Mouse (Mus musculus): ENCODE data around the gene Zfp619. TPM values are rescaled to one million over a fixed set of nuclear protein-coding genes. Genes with fewer than 3 reads are reported as not detected.
"Not testable (repeated sequence)": the region's sequence is repeated elsewhere in the genome, so short reads cannot be mapped to it uniquely, and the experiment has no call there.

The Zfp619 gene
- 3.6 and 3.7 TPM in 2 replicates for total RNA-seq (2017)

DNA sequence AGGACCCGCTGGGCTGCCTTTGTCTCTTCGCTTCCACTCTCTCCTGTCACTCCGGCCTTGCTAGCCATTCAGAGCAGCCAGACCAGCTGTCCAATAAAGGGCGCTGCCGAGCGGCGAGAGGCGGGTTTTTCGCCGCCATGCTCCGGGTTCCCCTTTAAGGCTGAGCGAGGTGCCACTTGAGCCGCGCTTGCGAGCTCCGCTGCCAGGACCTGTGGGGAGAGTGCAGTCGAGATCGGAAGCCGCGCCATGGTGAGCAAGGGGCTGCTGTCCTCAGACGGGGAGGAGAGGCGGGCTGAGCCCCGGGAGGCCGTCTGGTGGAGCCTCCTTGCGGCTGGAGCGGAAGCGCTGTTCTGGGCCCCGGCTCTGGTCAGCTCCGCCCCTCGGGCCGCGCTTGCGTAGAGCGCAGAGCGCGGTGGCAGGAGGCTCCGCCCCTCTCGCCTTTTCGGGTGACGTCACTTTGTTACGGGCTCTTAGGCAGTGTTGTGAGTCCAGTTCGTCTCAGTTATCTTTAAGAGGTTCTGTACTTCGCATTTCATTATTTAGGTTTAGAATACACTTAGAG is at the start of gene Zfp619:
TSS of gene Zfp619 (plus strand) at position 151 of the 562 bp plus-strand sequence.
- peak; percentile 97 for ATAC-seq (replicated peaks; ENCODE audit: low read depth, poor library complexity, severe bottlenecking)

DNA sequence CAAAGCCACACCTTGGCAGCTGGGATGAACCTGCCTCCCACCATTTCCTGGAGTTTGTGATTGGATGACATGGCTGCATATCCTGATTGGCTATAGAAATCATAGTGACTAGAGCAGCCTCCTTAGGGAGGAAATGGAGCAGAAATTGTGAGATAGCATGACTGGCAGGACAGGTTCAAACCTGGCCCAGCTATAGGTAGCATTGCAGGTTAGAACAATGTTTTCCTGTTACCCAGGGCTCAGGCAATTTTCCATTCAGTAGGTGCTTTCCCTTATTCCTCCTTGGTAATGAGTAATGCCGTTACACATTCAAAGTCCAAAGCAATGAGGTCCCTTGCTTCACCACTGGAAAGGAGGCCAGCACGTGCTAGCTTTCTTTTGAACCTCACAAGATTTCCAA is 38.6 kb upstream of the Zfp619 start:
- no peak for ATAC-seq (replicated peaks; ENCODE audit: low read depth, poor library complexity, severe bottlenecking)

- ATAC-seq (replicated peaks; ENCODE audit: low read depth, poor library complexity, severe bottlenecking), result 0 out of 2 replicates have a peak, but pooled peaks have one; percentile 50
Observed at GRCm38 (mm10) chr7:39484384-39484783, 33.2 kb upstream of the Zfp619 start.

DNA sequence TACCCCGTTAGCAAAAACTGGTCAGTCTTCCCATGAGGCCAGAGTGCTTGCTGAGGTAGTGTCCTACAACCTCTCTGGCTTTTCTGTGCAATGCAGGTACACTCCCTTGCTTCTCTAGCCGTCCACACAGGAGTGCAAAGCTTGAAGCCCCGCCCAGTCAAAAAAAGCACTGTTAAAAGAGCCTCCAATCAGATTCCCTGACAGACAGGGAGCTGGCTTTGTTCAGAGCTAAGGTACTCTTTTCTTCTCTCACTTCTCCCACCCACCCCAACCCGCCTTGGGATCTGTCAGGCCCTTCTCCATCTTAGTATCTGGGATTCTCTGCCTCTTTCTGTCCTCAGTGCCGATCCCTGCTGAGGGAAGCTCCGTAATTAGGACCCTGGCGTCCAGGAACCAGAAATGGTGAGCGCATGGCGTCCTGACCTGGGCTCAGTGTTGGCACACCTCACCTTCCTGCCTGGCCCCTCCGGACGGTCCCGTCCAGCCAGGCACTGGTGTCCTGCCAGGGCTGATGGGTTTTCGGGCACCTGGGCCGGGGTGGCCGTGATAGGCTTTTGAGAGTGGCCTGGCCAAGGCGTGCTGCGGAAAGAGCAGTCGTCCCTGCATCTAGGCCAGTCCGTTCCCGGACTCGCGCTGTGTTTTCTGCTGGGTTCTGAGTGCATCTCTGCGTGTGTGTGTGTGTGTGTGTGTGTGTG is 30.3 kb upstream of the Zfp619 start:
- peak; percentile 28 for ATAC-seq (replicated peaks; ENCODE audit: low read depth, poor library complexity, severe bottlenecking)

GRCm38 (mm10) chr7:39487854-39488205 is 29.7 kb upstream of the Zfp619 start:
- no peak for ATAC-seq (replicated peaks; ENCODE audit: low read depth, poor library complexity, severe bottlenecking)

GRCm38 (mm10) chr7:39494646-39495045 is 22.9 kb upstream of the Zfp619 start:
- no peak for ATAC-seq (replicated peaks; ENCODE audit: low read depth, poor library complexity, severe bottlenecking)

- no peak for ATAC-seq (replicated peaks; ENCODE audit: low read depth, poor library complexity, severe bottlenecking)
Observed at GRCm38 (mm10) chr7:39504100-39504499, 13.5 kb upstream of the Zfp619 start.

GRCm38 (mm10) chr7:39518362-39518761 is 796 bp downstream of the Zfp619 start:
- ATAC-seq (replicated peaks; ENCODE audit: low read depth, poor library complexity, severe bottlenecking), result no peak

GRCm38 (mm10) chr7:39523703-39524424 is 6.3 kb downstream of the Zfp619 start:
- peak; percentile 87 for ATAC-seq (replicated peaks; ENCODE audit: low read depth, poor library complexity, severe bottlenecking)

DNA sequence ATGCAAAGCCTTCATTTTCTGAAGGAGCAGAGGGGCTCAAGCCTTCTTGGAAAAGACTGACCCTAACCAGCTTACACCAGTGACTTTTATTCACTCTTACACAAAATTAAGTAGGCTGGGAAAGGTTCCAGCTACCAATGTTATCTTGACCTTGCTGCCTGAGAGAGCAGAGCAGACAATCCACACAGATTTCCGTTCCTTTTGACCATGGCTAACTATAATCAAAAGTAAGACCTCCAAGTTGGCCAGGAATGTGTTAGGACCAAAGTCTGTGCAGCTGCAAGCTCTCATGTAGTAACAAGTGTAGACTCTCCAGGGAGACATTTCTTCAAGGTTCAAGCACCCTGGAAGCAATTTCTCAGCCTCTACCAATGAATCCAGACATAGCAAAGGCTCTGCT is 25.6 kb downstream of the Zfp619 start:
- ATAC-seq (replicated peaks; ENCODE audit: low read depth, poor library complexity, severe bottlenecking), result no peak

DNA sequence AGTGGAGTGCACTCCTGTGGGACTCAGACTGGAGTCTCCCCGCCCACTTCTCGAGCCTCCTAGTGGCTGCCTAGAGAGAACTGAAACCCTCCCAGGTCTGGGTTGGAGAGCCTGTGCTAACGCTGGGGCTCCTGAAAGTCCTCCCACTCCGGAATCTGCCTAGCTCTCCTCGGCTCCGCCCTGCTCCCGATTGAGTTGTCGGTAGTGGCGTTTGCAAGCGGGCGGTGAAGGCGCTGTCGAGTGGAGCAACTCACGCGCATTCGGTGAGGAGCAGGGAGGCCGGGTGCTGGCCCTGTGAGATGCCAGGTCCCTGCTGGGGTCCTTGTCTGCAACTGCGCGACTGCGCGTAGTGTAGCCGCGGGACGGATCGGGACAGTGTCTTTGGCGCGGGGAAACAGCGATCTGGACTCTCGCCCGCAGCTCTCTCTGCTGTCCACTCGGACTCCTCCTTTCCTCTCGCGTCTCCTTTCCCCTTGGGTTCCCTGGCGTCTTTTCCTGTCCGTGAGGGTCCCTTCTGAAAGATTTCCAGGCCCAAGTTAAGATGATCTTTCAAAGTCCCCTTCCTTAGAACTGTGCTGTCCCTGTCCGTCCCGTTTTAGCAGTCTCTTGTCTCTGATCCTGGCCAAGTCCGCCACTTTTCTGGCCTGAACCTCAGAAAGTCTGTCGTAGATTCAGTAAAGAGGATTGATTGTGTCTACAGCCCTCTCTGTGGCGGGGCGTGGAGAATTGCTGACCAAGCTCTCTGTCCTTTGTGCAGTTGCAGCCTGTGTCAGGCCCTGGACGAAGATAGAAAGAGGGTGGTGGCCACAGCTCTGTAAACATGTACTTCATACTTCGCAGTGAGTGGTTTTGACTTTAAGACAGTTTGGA is 26.9 kb downstream of the Zfp619 start:
- peak; percentile 98 for ATAC-seq (replicated peaks; ENCODE audit: low read depth, poor library complexity, severe bottlenecking)

GRCm38 (mm10) chr7:39545134-39545533 is 27.6 kb downstream of the Zfp619 start:
- ATAC-seq (replicated peaks; ENCODE audit: low read depth, poor library complexity, severe bottlenecking), result no peak

- no peak for ATAC-seq (replicated peaks; ENCODE audit: low read depth, poor library complexity, severe bottlenecking)
Observed at GRCm38 (mm10) chr7:39549336-39549735, 31.8 kb downstream of the Zfp619 start.

- peak; percentile 95 for ATAC-seq (replicated peaks; ENCODE audit: low read depth, poor library complexity, severe bottlenecking)
Observed at GRCm38 (mm10) chr7:39551976-39552891, 34.7 kb downstream of the Zfp619 start.

DNA sequence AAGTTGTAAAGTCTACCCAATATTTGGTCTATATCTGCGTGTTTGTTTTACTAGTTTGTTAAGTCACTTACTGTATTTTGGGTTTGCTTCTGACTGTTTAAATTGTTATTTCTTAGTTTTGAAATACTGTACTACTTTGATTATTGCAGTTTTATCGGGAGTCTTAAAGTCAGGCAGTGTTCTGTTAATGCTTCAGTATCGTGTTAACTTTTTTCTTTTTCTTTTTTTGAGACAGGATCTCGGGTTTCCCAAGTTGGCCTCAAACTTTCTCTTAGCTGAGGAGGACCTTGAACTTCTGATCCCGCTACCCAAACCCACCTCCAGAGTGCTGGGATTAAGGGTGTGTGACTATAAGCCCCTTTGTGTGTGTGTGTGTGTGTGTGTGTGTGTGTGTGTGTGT is 35.4 kb downstream of the Zfp619 start:
- no peak for ATAC-seq (replicated peaks; ENCODE audit: low read depth, poor library complexity, severe bottlenecking)

GRCm38 (mm10) chr7:39553871-39554270 is 36.3 kb downstream of the Zfp619 start:
- no peak for ATAC-seq (replicated peaks; ENCODE audit: low read depth, poor library complexity, severe bottlenecking)

DNA sequence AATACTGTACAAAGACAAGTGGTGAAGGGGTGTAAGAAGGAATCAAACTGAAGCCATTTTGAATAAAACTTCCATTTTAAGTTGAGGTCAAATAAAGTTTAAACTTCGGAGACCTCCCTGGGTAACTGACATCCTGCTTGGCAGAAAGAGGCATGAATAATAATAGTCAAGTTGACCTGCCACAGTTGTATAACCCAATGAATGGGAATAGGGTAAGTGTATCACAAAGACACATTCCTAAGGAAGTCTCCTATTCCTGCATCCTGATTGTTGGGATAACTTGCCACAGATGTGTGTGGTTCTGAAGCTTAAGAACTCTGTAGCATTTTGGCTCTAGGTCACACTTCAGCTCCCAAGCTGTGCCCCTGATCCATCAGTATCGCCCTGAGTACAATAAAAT is 62.5 kb downstream of the Zfp619 start:
- ATAC-seq (replicated peaks; ENCODE audit: low read depth, poor library complexity, severe bottlenecking), result no peak

DNA sequence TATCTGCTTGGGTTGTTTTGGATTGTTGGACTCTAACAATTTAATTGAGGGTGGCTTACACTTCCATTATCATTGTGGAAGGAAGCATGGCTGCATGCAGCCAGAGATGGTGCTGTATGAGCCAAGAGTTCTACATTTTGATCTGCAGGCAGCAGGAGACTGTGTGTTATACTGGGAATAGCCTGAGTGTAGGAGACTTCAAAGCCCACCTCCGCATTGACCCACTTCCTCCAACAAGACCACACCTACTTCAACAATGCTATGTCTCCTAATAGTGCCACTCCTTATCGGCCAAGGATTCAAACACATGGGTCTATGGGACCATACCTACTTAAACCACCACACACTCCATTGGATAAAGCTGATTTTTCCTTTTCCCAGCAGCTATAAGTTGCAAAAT is 63.0 kb downstream of the Zfp619 start:
- no peak for ATAC-seq (replicated peaks; ENCODE audit: low read depth, poor library complexity, severe bottlenecking)

DNA sequence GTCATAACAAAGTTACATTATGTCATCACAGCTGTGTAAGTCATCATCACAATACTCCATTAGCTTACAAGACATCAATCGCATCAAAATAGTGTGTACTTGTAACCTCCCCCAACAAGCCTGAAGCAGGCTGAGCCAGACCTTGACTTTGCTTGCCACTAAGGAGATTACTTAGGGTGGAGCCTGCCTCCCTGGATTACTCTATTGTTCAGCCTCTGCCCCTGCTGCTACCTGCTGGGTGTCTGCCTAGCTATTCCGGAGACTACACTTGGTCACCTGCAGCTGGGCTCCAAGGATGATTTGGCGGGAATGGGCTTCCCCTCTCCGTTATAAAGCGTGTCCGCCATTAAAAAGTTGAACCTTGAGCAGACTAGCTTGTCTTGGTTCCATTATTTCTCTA is 69.3 kb downstream of the Zfp619 start:
- not testable (repeated sequence) for ATAC-seq (replicated peaks; ENCODE audit: low read depth, poor library complexity, severe bottlenecking)

All from common myeloid progenitor, adult 5-6 weeks (primary cell).